Mouse (Mus musculus) small intestine, adult 2 months (tissue): ENCODE results near the gene Accsl. TPM values are rescaled to one million over a fixed set of nuclear protein-coding genes. Genes with fewer than 3 reads are reported as not detected.
A peak's percentile ranks its signal among the peaks of the same experiment; 100 is the strongest.

Source experiments
- H3K27ac ChIP-seq: fragments of 200-500 bp; 2 replicates; pipeline ENCODE4 v1.5.1; 2012; ENCODE audit warnings: low read depth, low read length, control low read depth, inconsistent platforms; ENCODE audit not compliant: insufficient read depth
- H3K27me3 ChIP-seq: fragments of 200-500 bp; 2 replicates; pipeline ENCODE4 v1.6.1; 2012; ENCODE audit warnings: mild to moderate bottlenecking, moderate library complexity, low read length, inconsistent platforms; ENCODE audit not compliant: control insufficient read depth, insufficient read depth
- H3K36me3 ChIP-seq: fragments of 200-500 bp; 2 replicates; pipeline ENCODE4 v1.6.1; 2012; ENCODE audit warnings: mild to moderate bottlenecking, low read length, control low read depth, inconsistent platforms; ENCODE audit not compliant: control insufficient read depth, insufficient read depth
- H3K4me1 ChIP-seq: fragments of 200-500 bp; 2 replicates; pipeline ENCODE4 v1.6.1; 2012; ENCODE audit warnings: low read length, inconsistent platforms, mixed read lengths; ENCODE audit not compliant: control insufficient read depth, insufficient read depth, insufficient read length
- H3K4me3 ChIP-seq: fragments of 200-500 bp; 2 replicates; pipeline ENCODE4 v1.5.1; 2012; ENCODE audit warnings: low read depth, mild to moderate bottlenecking, control low read depth, inconsistent platforms, low read length, moderate library complexity
- CTCF ChIP-seq: fragments of 200-500 bp; IDR thresholded peaks from 2 replicates; pipeline ENCODE4 v1.5.1; 2012; ENCODE audit warnings: low read depth, mild to moderate bottlenecking, control low read depth, inconsistent platforms, low read length, moderate library complexity, mixed read lengths; ENCODE audit not compliant: insufficient replicate concordance, insufficient read length; ENCODE audit errors: extremely low read depth
- POLR2A ChIP-seq: fragments of 200-500 bp; IDR thresholded peaks from 2 replicates; pipeline ENCODE4 v1.6.1; 2012; ENCODE audit warnings: low read depth, mild to moderate bottlenecking, control low read depth, inconsistent platforms, low read length, moderate library complexity
- WGBS: fragments of 180-500 bp; shearing (Covaris S2); methylation state at CpG from one replicate; pipeline ENCODE4 v1.1.7; 2018; 5-methylcytosine and 5-hydroxymethylcytosine counted together
- polyA plus RNA-seq: library from polyadenylated mRNA; depleted of rRNA; stranded (reverse); fragments of >200 nt; gene quantifications from 2 replicates; pipeline ENCODE4 v1.2.3, GENCODE M21; 2012

Accsl gene
- polyA plus RNA-seq, 1 experiment: not detected

DNA sequence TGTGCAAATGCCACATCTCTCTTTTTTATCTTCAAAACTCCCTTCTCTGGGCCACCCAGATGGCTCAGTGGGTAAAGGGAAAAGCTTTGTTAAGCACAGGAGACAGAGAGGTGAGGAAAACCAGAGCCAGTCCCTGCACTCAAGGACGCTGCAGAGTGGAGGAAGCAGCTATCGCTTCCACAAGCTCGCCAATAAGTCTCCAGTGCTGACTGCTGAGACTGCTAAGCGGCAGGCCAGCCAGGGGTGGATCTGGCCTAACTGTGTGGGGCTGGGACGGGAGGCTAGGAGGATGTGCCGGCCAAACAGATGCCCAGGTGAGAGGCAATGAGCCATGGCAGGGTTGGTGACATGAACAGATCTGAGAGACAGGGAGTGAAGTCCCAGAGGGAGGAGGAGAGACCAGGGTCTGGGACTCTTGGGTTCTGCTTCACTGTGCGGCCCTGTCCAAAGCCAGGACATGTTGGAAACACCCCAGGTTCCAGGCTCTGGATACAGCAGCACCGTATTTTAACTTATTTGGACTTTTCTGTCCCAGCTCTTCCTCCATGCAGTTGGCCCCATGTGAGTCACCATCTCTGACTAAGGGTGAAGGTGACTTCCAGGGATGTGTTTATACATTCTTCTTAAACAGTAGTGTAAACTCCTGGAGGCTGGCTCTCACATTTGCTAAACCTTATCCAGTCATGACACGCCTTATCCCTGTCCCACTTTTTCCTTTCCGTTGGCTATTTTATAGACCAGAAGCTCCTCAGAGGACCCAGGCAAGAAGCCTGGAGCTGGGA is 17.2 kb upstream of the Accsl start:
- H3K4me1 ChIP-seq: no peaks in the 10 kb centered on the region
- 54% methylated on average over 10 of the region's 10 CpGs for WGBS
- TF ChIP-seq POLR2A: no peak
- TF ChIP-seq CTCF: no peak
- H3K4me3 ChIP-seq: no peak overlapping the region
- H3K36me3 ChIP-seq: no peaks in the 10 kb centered on the region
- 0 out of 2 replicates have a peak overlapping the region, but pooled peaks have one; percentile 21 for H3K27ac ChIP-seq
- no peaks in the 10 kb centered on the region for H3K27me3 ChIP-seq

DNA sequence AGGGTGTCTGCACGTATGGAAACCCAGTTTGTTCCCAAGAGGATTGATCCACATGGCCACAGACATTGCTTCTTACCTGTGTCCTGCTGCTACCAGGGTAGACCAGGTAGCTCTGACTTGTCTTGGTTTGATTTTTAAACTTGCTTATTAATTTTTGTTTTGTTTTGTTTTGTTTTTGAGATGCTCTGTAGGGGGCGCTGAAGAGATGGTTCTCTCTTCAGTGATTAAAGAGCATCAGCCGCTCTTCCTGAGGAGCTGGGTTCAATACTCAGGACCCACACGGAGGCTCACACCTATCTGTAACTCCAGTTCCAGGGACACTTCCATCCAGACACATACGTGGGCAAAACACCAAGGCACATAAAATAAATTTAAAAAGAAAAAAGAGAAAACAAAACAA is 14.1 kb upstream of the Accsl start:
- TF ChIP-seq POLR2A (no peak), CTCF (no peak)
- no peaks in the 10 kb centered on the region for H3K36me3 ChIP-seq
- H3K27ac ChIP-seq: no peak overlapping the region
- no peaks in the 10 kb centered on the region for H3K27me3 ChIP-seq
- WGBS: 49% methylated on average over 5 of the region's 5 CpGs
- no peak overlapping the region for H3K4me3 ChIP-seq
- H3K4me1 ChIP-seq: no peaks in the 10 kb centered on the region; the same call in 1 of the 2 replicates

GRCm38 (mm10) chr2:93881640-93882367 is 12.8 kb upstream of the Accsl start:
- TF ChIP-seq CTCF: no peak
- TF ChIP-seq POLR2A: no peak
- no peaks in the 10 kb centered on the region for H3K27me3 ChIP-seq
- no peak overlapping the region for H3K27ac ChIP-seq
- H3K4me3 ChIP-seq: no peak overlapping the region
- H3K36me3 ChIP-seq: no peaks in the 10 kb centered on the region
- no peaks in the 10 kb centered on the region; the same call in 1 of the 2 replicates for H3K4me1 ChIP-seq
- 81% methylated on average over 9 of the region's 9 CpGs for WGBS

- 13% methylated on average over 3 of the region's 3 CpGs for WGBS
- TF ChIP-seq POLR2A (no peak), CTCF (no peak)
- Histone ChIP-seq H3K27ac (no peak overlapping the region), H3K36me3 (no peaks in the 10 kb centered on the region), H3K4me1 (no peaks in the 10 kb centered on the region; the same call in 1 of the 2 replicates), H3K4me3 (no peak overlapping the region), H3K27me3 (no peaks in the 10 kb centered on the region)
Observed at GRCm38 (mm10) chr2:93880981-93881380, 12.0 kb upstream of the Accsl start.

DNA sequence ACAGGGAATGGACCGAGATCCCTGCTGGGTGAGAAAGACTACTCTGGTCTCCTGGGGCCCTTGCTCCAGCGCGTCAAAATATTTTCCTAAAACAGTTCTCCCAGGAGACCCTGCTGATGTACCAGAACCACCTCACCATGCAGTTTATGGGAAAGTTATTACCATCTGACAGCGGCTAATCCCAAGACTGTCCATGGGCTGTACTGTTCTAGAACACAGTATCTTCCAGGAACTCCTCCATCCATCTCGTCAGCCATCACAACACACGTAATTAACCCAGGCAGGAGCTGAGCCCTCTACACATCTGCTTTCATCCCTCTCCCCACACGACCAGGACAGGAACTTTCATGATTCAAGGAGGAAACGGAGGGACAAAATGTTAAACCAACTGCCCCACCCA is 11.5 kb upstream of the Accsl start:
- 61% methylated on average over 8 of the region's 8 CpGs for WGBS
- no peak overlapping the region for H3K4me3 ChIP-seq
- H3K4me1 ChIP-seq: no peaks in the 10 kb centered on the region; the same call in 1 of the 2 replicates
- no peak for TF ChIP-seq CTCF
- no peak for TF ChIP-seq POLR2A
- no peaks in the 10 kb centered on the region for H3K27me3 ChIP-seq
- no peak overlapping the region for H3K27ac ChIP-seq
- no peaks in the 10 kb centered on the region for H3K36me3 ChIP-seq

DNA sequence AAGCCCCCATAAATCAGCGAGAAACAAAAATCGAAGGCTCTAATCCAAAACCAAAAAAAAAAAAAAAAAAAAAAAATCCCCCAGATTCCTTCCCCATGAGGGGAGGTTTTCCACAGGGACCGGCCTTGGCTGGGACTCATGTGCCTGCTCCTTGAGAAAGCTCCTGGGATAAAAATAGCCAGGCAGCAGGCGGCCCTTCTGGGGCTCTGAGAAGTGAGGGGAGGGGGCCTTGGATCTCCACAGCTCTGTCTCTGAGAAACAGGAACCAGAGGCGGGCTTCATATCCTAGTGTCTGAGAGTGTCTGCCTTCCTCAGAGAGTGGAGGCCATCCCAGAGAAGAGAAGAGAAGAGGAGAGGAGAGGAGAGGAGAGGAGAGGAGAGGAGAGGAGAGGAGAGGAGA is 8.0 kb upstream of the Accsl start:
- no peaks in the 10 kb centered on the region; the same call in 1 of the 2 replicates for H3K4me1 ChIP-seq
- WGBS: 67% methylated on average over 5 of the region's 5 CpGs
- TF ChIP-seq CTCF: no peak
- no peak for TF ChIP-seq POLR2A
- no peaks in the 10 kb centered on the region for H3K27me3 ChIP-seq
- no peaks in the 10 kb centered on the region for H3K36me3 ChIP-seq
- no peak overlapping the region for H3K27ac ChIP-seq
- no peak overlapping the region for H3K4me3 ChIP-seq

DNA sequence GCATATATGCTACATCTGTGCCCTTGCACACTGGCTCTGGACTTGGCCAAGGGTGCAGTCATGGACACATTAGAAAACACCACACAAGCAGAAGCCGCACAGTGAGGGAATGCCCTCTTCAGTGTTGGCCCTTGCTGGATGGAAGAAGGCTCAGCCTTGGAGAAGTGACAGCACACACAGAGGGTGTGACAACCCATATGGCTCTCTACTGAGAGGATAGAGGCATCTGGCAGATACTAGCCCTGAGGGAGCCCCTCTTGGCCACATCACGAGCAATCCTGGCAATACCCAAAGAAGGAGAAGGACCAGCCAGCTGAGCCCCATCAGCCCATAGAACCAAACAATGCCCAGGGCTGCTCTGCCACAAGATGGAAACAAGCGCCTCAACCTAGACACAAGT is 5.6 kb upstream of the Accsl start:
- WGBS: 89% methylated on average over 3 of the region's 3 CpGs
- TF ChIP-seq POLR2A (no peak), CTCF (no peak)

More for the DNA sequence above, 5.6 kb upstream of the Accsl start:
- Histone ChIP-seq H3K27ac (no peak overlapping the region), H3K27me3 (no peaks in the 10 kb centered on the region), H3K36me3 (no peaks in the 10 kb centered on the region), H3K4me3 (no peak overlapping the region), H3K4me1 (no peaks in the 10 kb centered on the region; the same call in 1 of the 2 replicates)
